Mouse (Mus musculus) liver, adult (tissue): Measurements from ENCODE around the gene Ipo13.

ENCODE experiments used
- GATA4 ChIP-seq: IDR thresholded peaks from 2 replicates; pipeline ENCODE4 v1.6.1; 2014; ENCODE audit warnings: mild to moderate bottlenecking, low read length; ENCODE audit not compliant: insufficient replicate concordance

Ipo13 gene

DNA sequence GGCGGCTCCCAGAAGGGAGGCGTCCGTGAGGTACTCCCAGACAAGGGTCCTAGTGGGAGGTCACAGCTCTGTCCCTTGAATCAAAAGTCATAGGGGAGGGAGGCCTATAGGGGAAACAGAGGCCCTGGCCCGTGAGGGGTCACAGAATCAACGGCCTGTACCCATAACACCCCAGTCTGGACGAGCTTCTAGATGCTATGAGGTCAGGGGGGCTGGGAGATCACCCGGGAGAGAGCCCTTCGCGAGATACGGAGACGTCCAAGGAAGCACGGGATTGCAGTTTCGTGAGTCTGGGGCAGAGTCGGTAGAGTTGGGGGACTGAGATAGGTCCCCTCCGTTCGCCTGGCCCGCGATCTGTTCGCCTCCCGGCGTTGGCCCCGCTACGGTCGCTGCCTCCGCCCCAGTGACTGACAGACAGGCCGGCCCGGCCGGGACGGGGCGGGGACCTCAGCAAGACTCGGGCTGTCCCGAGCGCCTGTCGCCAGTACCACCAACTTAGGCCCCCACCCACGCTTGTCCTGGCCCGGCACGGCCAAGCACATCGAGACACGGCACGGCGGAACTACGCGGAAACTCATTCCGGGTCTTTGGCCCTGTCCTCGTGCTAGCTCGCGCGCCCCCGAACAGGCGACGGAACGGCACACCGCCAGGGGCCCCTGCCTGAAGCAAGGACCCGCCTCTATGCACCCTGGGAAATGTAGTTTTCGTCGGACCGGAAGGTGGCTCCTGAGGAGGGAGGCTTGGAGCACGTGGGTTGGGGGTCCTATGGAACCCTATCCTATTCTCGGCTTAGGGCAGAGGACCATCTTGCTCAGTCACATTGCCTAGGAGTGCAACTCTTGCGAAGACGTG lies at the start of gene Ipo13:
Ipo13 (minus strand) TSS at position 409 of the 852 bp plus-strand sequence.
- TF ChIP-seq GATA4, result no peak; the same call in 1 of the 2 replicates

DNA sequence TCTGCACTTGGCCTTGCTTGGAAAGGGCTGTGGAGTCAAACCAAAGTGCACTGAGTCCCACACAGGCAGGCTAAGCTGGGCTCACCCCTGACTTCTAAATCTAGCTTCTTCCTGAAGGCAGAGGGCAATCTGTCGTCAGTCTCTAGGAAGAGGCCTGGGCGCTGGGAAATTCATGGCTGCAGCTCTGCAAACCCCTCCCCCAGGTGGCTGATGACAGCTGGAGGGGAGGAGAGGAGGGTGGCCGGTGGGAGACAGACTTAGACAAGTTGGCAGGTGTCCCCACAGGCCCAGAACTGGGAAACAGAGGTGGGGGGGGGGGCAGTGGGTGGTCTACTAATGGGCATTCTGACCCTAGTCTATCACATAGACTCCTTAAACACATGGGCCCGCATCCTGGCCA lies 42.7 kb upstream of the Ipo13 start:
- no peak for TF ChIP-seq GATA4

DNA sequence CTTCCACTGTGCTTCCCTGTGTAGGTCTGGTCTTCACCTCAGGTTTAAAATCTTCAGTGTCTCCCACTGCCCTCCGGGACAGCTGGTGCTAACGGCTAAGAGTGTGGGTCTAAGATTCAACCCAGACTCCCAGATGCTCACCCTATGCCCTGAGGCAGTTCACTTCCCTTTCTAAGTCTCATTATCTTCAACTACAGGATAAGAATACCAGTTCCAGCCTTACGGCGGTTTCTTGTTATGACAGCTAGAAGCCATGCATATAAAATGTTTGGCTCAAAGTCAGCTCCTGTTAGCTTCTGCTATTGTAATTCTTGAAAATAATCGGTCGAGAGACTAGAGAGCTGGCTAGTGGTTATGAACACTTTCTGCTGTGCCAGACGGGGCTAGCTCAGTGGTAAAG lies 32.7 kb upstream of the Ipo13 start:
- TF ChIP-seq GATA4, result no peak

DNA sequence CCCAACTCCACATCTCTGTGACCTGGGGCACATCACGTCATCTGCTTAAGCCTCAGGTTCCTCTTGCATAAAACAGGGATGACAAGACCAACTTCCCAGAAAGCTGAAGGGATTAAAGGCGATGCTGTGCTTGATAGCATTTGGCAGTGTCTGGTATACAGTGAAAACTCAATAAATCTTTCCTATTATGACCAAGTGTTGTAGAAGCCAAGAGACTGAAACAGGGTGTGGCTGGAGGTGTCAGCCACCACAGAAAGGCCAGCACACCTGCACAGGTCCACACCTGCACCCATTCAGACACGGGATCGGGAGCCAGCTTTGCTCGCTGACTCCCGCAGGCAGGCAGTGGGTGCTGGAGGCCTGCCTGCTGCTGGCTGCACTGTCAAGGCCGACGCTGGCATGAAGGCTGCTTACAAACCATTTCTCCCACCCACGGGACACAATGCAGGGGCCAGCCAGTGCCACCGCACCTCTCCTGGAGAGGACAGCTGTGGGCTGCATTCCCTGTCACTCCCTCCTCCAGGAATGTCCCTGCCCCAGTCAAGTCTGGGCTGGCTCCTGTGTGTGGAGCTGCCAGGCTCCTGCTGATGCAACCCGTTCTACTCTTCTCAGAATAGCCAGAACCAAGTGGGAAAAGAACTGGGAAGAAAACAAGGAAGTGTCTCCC lies 32.0 kb upstream of the Ipo13 start:
- no peak for TF ChIP-seq GATA4

DNA sequence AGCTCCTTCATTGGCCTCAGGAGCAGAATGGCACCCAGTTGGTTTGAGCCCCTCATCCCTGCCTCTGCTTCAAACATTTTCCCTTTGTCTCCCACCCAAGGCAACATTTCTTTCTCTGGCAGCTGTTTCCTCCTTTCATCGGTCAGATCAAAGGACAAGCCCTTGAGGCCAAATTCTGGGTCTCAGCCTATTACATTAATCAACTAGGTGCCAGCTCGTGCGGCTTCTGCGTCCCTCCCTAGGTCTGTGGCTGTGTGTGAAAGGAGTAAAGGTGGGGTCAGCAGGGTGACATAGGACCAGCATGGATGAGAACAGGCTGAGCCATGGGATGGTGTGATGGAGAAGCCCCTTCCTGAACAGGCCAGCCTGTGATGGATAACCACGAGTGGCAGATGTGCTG lies 28.5 kb upstream of the Ipo13 start:
- TF ChIP-seq GATA4, result no peak

DNA sequence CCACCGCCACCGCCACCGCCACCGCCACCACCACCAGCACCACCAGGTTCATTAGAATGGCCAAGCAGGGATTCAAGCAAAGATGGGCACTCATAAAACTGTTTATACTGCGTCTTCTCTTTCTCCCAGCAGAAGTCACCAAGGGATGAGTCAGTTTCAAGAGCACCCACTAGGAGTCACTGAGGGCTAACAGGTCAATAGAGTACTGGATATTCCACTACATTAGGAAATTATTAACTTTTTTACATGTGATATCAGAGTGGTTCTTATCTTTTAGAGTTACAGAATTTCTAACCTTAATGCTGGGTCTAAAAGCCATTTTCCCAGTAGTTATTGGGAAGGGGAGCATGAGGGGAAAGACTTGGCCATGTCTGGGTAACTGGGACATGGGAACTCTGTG lies 22.2 kb upstream of the Ipo13 start:
- no peak; the same call in 1 of the 2 replicates for TF ChIP-seq GATA4

DNA sequence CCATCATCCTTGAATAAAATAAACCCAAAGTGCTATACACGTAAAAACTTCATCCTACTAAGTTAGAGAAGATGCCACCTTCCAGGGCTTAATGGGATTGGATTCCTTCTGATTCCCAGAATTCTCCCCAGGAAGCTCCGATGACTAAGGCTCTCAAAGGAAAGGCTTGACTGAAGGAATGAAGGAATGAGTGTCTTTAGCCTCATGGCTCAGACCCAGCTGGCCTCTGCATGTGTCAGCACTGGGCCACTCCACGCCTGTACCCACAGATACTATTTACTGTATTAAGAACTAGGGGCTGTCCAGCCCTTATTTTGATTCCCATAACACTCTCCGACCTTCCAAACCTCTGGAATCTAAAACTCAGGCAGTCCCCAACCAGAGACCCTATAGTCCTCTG lies 19.3 kb upstream of the Ipo13 start:
- TF ChIP-seq GATA4, result no peak

DNA sequence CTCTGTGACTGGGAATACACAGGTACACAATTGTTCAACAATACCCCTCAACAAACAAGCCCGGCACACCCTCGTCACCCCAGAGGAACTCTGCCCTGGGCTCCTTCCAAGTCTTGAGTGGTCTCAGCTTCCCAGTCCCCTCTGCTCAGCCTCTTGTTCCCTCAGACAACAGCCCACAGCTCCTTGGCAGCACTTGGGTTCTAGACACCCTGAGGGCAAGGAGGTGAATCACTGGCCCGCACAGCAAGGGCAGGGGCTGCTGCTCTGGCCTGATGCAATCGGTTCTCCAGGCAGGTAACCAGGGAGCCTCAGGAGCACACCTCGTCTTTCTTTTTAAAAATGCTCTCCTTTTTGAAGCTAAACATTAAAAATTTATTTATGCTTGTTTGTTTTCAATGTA lies 18.4 kb upstream of the Ipo13 start:
- TF ChIP-seq GATA4, result no peak

DNA sequence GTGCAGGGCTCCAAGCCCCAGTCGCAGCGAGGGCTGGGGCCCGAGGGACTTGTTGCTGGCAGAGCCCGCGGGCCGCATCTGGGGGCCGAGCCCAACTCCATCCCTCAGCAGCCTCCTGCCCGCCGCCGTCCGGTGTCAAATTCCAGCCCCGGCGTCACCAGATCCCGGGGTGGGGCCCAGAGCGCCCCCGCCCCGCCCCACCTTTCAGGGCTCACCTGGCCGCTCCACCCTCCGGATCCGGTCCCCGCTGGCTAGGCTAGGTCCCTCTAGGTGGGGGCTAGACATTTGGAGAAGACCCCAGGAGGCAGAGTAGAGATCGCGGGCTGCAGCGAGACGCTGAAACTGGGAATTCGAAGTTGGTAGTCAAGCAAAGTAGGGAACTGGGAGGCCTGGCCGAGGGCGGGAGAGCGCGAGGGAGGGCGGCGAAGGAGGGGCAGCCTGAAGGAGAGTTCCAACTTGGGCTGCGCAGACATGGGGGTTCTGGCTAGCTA lies 14.6 kb upstream of the Ipo13 start, which contains the start of gene Artn:
Artn (minus strand) TSS at position 373 of the 491 bp plus-strand sequence.
- no peak for TF ChIP-seq GATA4

DNA sequence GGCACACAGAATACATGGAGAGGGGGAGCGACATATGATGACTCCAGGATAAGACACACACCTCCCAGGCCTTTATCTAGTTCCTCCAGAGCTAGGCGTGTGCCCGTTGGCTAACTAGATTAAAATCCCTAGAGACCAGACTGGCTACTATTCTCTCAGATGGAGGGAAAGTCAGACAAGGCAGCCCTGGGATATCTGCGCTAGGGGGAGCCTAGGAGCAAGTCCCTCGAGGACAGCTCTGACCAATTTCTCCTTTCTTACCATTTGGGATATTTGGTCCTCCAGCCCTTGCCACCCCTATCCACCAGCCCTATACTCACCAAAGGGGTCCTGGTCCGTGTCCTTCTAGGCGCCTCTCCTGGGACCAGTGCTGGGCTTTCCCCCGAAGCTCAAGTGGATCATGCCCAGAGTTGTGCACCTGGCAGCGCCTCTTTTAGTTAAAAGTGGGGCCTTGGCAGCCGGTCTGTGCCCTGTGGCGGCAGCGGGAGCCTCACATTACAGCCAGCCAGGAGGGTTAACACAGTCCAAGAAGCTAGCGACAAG lies 14.0 kb upstream of the Ipo13 start:
- no peak for TF ChIP-seq GATA4

DNA sequence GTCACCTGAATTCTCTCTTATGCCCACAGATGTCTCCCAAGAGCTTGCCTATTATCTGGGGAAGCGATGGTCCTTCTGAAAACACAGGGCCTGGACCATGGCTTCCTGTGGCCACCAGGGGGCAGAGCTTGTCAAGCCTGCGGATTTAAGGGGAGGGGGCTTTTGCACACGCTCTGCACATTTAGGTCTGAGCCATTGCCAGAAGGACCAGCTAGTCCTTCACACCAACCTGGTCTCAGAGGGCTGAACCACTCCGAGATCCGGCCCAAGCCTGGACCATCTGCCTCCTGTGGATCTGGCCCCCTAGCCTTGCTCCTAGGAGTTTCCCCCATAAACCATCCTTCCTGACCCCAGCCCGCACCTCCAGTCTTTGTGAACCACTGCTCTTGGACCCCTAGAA lies 13.4 kb upstream of the Ipo13 start:
- TF ChIP-seq GATA4, result no peak

DNA sequence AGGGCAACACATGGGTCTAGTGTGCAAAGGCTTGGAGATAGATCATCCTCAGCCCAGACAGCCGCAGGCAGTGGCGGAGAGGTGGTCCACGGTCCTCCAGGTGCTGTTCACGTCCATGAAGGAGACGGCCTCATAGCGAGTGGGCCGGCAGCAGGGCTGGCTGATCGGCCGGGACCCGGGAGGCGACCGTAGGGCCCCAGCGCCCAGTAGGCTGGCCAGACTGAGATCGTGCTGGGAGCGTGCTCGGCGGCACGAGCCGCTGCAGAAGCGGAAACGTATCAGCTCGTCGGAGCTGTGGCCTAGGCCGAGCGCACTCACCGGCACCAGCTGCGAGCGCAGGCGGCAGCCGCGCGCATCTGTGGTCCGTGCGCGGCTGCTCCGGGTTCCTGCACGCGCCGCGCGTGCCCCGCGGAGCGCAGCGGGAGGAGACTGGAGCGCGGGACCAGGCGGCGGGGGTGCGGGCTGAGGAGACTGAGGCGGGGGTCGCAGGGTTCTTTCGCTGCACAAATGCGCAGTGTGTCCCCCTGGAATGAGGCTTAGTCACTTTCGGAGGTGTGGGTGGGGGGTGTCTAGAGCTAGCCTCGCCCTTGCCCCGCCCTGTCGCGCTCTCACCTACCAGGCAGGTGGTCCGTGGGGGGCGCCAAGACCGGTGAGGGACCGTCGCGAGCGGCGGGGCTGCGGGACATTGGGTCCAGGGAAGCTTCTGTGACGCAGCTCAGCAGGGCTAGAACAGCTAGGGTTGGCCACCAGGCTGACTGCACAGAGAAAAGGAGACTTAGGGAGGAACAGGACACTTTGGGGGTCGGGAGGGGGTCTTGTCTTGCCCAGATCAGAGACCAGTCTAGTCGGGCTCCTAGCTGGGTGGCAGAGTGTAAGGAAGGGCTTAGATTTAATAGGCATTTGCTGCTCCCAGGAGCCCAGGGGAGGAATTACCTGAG lies 12.0 kb upstream of the Ipo13 start:
- TF ChIP-seq GATA4, result no peak

DNA sequence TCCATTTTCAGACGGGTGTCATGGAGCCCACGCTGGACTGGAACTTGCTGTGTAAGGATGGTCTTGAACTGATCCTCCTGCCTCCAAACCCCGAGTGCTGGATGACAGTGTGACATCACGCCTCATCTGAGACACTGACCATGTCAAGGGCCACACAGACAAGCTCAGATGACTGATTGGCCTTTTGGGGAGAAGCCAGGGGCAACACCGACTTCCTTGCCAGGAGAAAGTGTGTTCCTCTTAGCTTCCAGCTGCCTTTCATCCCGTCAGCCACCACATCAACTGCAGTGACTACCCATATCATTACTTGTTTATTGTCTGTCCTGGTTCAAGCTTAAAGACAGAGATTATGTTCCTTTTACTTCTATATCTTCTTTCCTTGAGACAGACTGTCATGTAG lies 10.1 kb upstream of the Ipo13 start:
- no peak for TF ChIP-seq GATA4

DNA sequence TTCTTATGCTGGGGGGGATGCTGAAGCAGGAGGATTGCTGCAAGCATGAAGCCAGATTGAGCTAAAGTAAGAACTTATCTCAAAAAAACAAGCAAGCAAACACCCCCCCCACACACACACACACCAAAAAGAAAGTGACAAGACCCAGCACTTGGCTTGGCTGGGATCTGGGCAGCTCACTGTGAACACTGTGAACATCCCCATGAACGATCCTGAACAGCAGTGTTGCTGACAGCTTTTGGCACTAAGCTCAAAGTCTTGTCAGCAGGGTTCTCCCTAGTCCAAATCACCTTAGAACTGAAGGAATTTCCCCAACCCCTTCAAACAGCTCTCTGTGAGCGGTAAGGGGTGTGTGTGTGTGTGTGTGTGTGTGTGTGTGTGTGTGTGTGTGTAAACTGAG lies 8.7 kb upstream of the Ipo13 start:
- TF ChIP-seq GATA4, result no peak

DNA sequence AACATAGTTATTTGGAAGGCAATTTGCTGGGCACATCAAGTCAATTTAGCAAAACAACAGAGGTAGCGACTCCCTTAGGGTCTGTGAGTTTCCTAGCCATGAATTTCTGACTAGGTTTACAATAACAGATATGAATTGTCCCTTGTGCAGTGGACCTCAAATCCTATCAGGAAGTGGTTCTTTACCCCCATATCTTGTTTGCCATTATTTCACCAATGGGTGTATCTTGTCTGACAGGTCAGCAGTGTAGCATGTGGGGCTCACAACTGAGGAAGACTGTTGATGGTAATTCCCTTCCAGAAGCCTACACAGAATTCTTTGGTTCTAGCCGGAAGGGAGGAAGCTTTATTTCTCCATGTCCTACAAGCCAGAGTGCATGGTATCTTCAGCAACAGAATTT lies 6.6 kb upstream of the Ipo13 start:
- TF ChIP-seq GATA4, result no peak
